Comparison of ENCODE assay signal across 8 mouse cellular contexts in the genomic region with DNA sequence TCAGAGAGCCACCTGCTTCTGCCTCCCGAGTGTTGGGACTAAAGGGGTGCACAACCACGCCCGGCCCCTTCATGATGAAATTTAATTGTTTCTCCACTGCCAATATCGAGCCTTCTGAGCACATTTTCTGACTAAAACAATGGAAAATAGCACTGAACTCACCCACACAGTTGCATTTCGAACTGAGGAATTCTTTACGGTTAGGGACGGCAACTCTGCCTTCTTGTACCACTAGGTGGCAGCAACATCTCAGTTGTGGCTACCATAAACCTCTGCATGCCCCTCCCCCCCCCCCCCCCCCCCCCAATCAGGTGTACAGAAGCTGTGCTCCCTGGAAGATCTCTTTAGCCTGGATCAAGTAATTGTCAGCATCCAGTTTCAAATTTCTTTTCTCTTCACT. TPM values are rescaled to one million over a fixed set of nuclear protein-coding genes. Genes with fewer than 3 reads are reported as not detected.
DNase-seq lines count a peak whose midpoint lies in the region; ATAC-seq and TF ChIP-seq lines count a peak whose summit lies in the region.

No protein-coding gene starts in this region.

- no peaks in the 10 kb centered on the region for H3K27me3 ChIP-seq in kidney, adult 2 months (replicated peaks; ENCODE audit: control insufficient read depth, insufficient read depth, low read length)
- H3K27me3 ChIP-seq in limb, embryonic 13.5 days: no peaks in the 10 kb centered on the region
- H3K27me3 ChIP-seq in midbrain, embryonic 13.5 days: no peaks in the 10 kb centered on the region

- TF ChIP-seq POLR2A in kidney, adult 2 months (IDR thresholded peaks at IDR 0.05; ENCODE audit: low read depth, low read length): no peak

- peak; percentile 54 for DNase-seq in urinary bladder, postnatal 25 days (ENCODE audit: low spot score)
- DNase-seq in urinary bladder, adult 18-20 months (ENCODE audit: low spot score in 2 of 2): no peak
- peak; percentile 79 for DNase-seq in embryo, embryonic 11 days
- DNase-seq in heart, adult 8-10 months (ENCODE audit: low spot score): peak; percentile 69
- DNase-seq in kidney, adult 2 months: peak; percentile 78
- peak; percentile 35 to 57 for DNase-seq in spleen, postnatal 14 days (ENCODE audit: low spot score in 2 of 2)

- TF ChIP-seq CTCF in kidney, adult 2 months (conservative IDR thresholded peaks at IDR 0.05; ENCODE audit: insufficient read depth, insufficient read length, low read depth, low read length): peak; percentile 66

- no peaks in the 10 kb centered on the region for H3K9me3 ChIP-seq in limb, embryonic 13.5 days
- no peaks in the 10 kb centered on the region for H3K9me3 ChIP-seq in midbrain, embryonic 13.5 days

- H3K4me3 ChIP-seq in kidney, adult 2 months (ENCODE audit: insufficient read depth, low read depth, low read length): no peak overlapping the region
- H3K4me3 ChIP-seq in limb, embryonic 13.5 days: no peak overlapping the region
- no peak overlapping the region for H3K4me3 ChIP-seq in midbrain, embryonic 13.5 days (replicated peaks)

- H3K9ac ChIP-seq in limb, embryonic 13.5 days: no peak overlapping the region
- no peak overlapping the region for H3K9ac ChIP-seq in midbrain, embryonic 13.5 days (replicated peaks)

- no peaks in the 10 kb centered on the region for H3K36me3 ChIP-seq in kidney, adult 2 months (ENCODE audit: control insufficient read depth, insufficient read depth, low read length)
- H3K36me3 ChIP-seq in limb, embryonic 13.5 days: no peaks in the 10 kb centered on the region
- no peaks in the 10 kb centered on the region for H3K36me3 ChIP-seq in midbrain, embryonic 13.5 days

- H3K27ac ChIP-seq in kidney, adult 2 months (ENCODE audit: insufficient read depth, low read depth, low read length): no peak overlapping the region
- no peak overlapping the region for H3K27ac ChIP-seq in limb, embryonic 13.5 days
- H3K27ac ChIP-seq in midbrain, embryonic 13.5 days: no peak overlapping the region

- peaks cover 8% of the 10 kb centered on the region; the same call in 1 of the 2 replicates for H3K4me1 ChIP-seq in kidney, adult 2 months (ENCODE audit: control insufficient read depth, insufficient read depth, low read length)
- peaks cover 7% of the 10 kb centered on the region; the same call in 1 of the 2 replicates for H3K4me1 ChIP-seq in limb, embryonic 13.5 days
- peaks cover 8% of the 10 kb centered on the region for H3K4me1 ChIP-seq in midbrain, embryonic 13.5 days (replicated peaks)

- WGBS in kidney, adult 2 months: 12% methylated on average over 7 of the region's 7 CpGs
- WGBS in limb, embryonic 13.5 days: 19% methylated on average over 7 of the region's 7 CpGs
- 14% methylated on average over 7 of the region's 7 CpGs for WGBS in midbrain, embryonic 13.5 days

- ATAC-seq in limb, embryonic 13.5 days (ENCODE audit: low FRiP score, low read depth): peak; percentile 53; the same call in 1 of the 2 replicates
- ATAC-seq in midbrain, embryonic 13.5 days: peak; percentile 63

- peak overlapping the region; percentile 50 for H3K4me2 ChIP-seq in limb, embryonic 13.5 days (replicated peaks)
- no peak overlapping the region for H3K4me2 ChIP-seq in midbrain, embryonic 13.5 days (replicated peaks)

RNA-seq across cellular contexts. Expression of a gene that starts 13.2 kb away (rescaled TPM):
- total RNA-seq in heart, adult 8-10 months (2022): 10 to 100 TPM; 11.6 to 15.0 (median 13.4) TPM
- polyA plus RNA-seq in kidney, adult 2 months (2012; rRNA removed): 10.2 and 15.0 TPM in 2 replicates
- 2.2 and 2.5 TPM in 2 replicates for polyA plus RNA-seq in limb, embryonic 13.5 days (2015; fragmentation: Nextera tagmentation; extraction: Ambion mirVana)
- 2.4 and 3.5 TPM in 2 replicates for polyA plus RNA-seq in midbrain, embryonic 13.5 days (2015; fragmentation: Nextera tagmentation; extraction: Ambion mirVana)

RNA-seq across cellular contexts. Expression of a gene that starts 39.0 kb away (rescaled TPM):
- 1 to 10 TPM; 6.3 to 8.9 (median 7.6) TPM for total RNA-seq in heart, adult 8-10 months (2022)
- 14.4 TPM in 2 replicates for polyA plus RNA-seq in kidney, adult 2 months (2012; rRNA removed)
- polyA plus RNA-seq in limb, embryonic 13.5 days (2015; fragmentation: Nextera tagmentation; extraction: Ambion mirVana): 11.8 and 12.8 TPM in 2 replicates
- polyA plus RNA-seq in midbrain, embryonic 13.5 days (2015; fragmentation: Nextera tagmentation; extraction: Ambion mirVana): 12.3 and 13.4 TPM in 2 replicates

Comparison
In these comparisons a context has a peak if more than half of its experiments do, and no peak if none do; other contexts are left out.
1. DNase-seq: peak in urinary bladder, postnatal 25 days (single experiment), embryo, embryonic 11 days (single experiment), heart, adult 8-10 months (single experiment), kidney, adult 2 months (single experiment) and spleen, postnatal 14 days (2 of 2); none in urinary bladder, adult 18-20 months (0 of 2).